Comparison of ENCODE assay signal across 9 mouse cellular contexts in genomic region chr2:166459955-166460354, GRCm38 (mm10).
DNase-seq lines count a peak whose midpoint lies in the region; ATAC-seq lines count a peak whose summit lies in the region.
"Had no signal": no experiment of that assay in that cellular context is flagged by ENCODE, and none has a peak within 500 bp of the region (broad histone marks: within the 10 kb centered on the region; RNA-seq: fewer than 3 reads in every experiment).

No protein-coding gene starts in this region.

- no peak overlapping the region for H3K4me3 ChIP-seq in liver, embryonic 12.5 days
- H3K4me3 ChIP-seq in forebrain, embryonic 16.5 days (replicated peaks; ENCODE audit: low read length): no peak overlapping the region

- no peaks in the 10 kb centered on the region for H3K27me3 ChIP-seq in liver, embryonic 12.5 days (replicated peaks)
- H3K27me3 ChIP-seq in forebrain, embryonic 16.5 days (replicated peaks; ENCODE audit: control insufficient read depth, insufficient read depth, low read length): no peaks in the 10 kb centered on the region

- intact Hi-C loops in heart, postnatal 25 days (cut with DNase I): no loop called here

- WGBS in liver, embryonic 12.5 days (ENCODE audit: insufficient replicate concordance): 22% methylated on average over 9 of the region's 9 CpGs
- WGBS in forebrain, embryonic 16.5 days: 70% methylated on average over 9 of the region's 9 CpGs

- peak; percentile 44 for DNase-seq in liver
- peak; percentile 67 for DNase-seq in gastrocnemius, adult 18-20 months (ENCODE audit: low spot score)
- peak; percentile 70 for DNase-seq in heart, postnatal 25 days (ENCODE audit: low spot score)
- DNase-seq in testis, postnatal 10 days (ENCODE audit: low spot score): peak; percentile 62
- DNase-seq in frontal cortex, postnatal 14 days (ENCODE audit: low spot score in 2 of 2): no peak
- no peak for DNase-seq in cerebellum, postnatal 4 days (ENCODE audit: low spot score in 2 of 2)
- DNase-seq: cerebellum, adult 11-12 months had no signal

- H3K4me2 ChIP-seq in liver, embryonic 12.5 days: no peak overlapping the region
- H3K4me2 ChIP-seq in forebrain, embryonic 16.5 days (ENCODE audit: low read length): no peak overlapping the region

- H3K9ac ChIP-seq in liver, embryonic 12.5 days: no peak overlapping the region
- no peak overlapping the region for H3K9ac ChIP-seq in forebrain, embryonic 16.5 days (replicated peaks; ENCODE audit: low read depth, low read length)

- no peak for ATAC-seq in liver, embryonic 12.5 days
- no peak for ATAC-seq in forebrain, embryonic 16.5 days

- H3K36me3 ChIP-seq in liver, embryonic 12.5 days: no peaks in the 10 kb centered on the region
- H3K36me3 ChIP-seq in forebrain, embryonic 16.5 days (ENCODE audit: control insufficient read depth, insufficient read depth): no peaks in the 10 kb centered on the region

- H3K4me1 ChIP-seq in liver, embryonic 12.5 days: peaks cover 6% of the 10 kb centered on the region; the same call in 1 of the 2 replicates
- peaks cover 6% of the 10 kb centered on the region; the same call in 1 of the 2 replicates for H3K4me1 ChIP-seq in forebrain, embryonic 16.5 days (replicated peaks; ENCODE audit: control insufficient read depth, insufficient read depth, low read length)

- no peaks in the 10 kb centered on the region for H3K9me3 ChIP-seq in liver, embryonic 12.5 days (replicated peaks)
- no peaks in the 10 kb centered on the region for H3K9me3 ChIP-seq in forebrain, embryonic 16.5 days (ENCODE audit: control insufficient read depth, low read length)

- no peak overlapping the region for H3K27ac ChIP-seq in liver, embryonic 12.5 days
- H3K27ac ChIP-seq in forebrain, embryonic 16.5 days (ENCODE audit: low read length): no peak overlapping the region

Comparison
In these comparisons a context has a peak if more than half of its experiments do, and no peak if none do; other contexts are left out.
1. DNase-seq: peak in liver (single experiment), gastrocnemius, adult 18-20 months (single experiment), heart, postnatal 25 days (single experiment) and testis, postnatal 10 days (single experiment); none in frontal cortex, postnatal 14 days (0 of 2) and cerebellum, postnatal 4 days (0 of 2).